8 mouse cellular contexts compared by ENCODE assay signal in the genomic region with DNA sequence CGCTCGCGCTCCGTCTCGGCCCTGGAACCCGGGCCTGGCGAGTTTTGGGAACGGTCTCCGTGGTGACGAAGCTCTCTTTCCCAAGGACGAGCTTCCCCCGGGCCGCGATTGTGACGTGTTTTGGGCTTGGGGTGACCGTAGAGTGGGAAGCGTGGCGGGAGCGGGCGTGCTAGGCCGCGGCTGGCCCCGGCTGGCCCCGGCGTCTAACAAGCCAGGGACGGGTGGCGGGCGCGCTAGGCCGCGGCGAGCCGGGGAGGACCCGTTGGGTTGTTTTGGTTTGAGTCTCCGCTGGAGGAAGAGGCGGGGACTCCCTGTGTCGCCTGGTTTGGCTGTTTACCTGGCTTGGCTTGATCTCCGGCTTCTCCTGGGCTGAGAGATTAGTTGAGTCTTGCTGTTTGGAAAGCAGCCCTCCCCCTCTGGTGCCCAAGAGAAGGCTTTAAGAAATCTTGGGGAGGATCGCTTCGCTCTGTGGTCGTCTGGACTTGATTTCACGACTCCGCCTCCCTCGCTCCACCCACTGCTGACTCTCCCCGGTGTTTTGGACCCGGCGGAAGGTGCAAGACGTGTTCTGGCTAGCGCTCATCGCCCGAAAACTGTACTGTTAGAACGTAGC. TPM values are rescaled to one million over a fixed set of nuclear protein-coding genes. Genes with fewer than 3 reads are reported as not detected.
DNase-seq lines count a peak whose midpoint lies in the region; ATAC-seq and TF ChIP-seq lines count a peak whose summit lies in the region.

No protein-coding gene starts in this region.

- H3K4me2 ChIP-seq in embryonic facial prominence, embryonic 13.5 days: peak overlapping the region; percentile 67
- peak overlapping the region; percentile 51 for H3K4me2 ChIP-seq in limb, embryonic 15.5 days
- peak overlapping the region; percentile 86 for H3K4me2 ChIP-seq in midbrain, embryonic 16.5 days (ENCODE audit: low read length)

- TF ChIP-seq CTCF in heart, adult 2 months (IDR thresholded peaks at IDR 0.05): no peak

- peak; percentile 57 for ATAC-seq in cerebellum, adult (ENCODE audit: insufficient number of reproducible peaks, low FRiP score, low TSS enrichment)
- peak; percentile 69 for ATAC-seq in embryonic facial prominence, embryonic 13.5 days (ENCODE audit: insufficient number of reproducible peaks, insufficient read depth, low FRiP score, low TSS enrichment, low read depth)
- ATAC-seq in limb, embryonic 15.5 days (ENCODE audit: insufficient number of reproducible peaks, low FRiP score, low TSS enrichment, low read depth): peak; percentile 72; the same call in 1 of the 2 replicates
- peak; percentile 85 for ATAC-seq in midbrain, embryonic 16.5 days

- 0% methylated on average over 52 of the region's 52 CpGs for WGBS in embryonic facial prominence, embryonic 13.5 days
- WGBS in heart, adult 2 months: under 1% methylated on average over 52 of the region's 52 CpGs
- under 1% methylated on average over 52 of the region's 52 CpGs for WGBS in limb, embryonic 15.5 days
- 0% methylated on average over 51 of the region's 52 CpGs for WGBS in midbrain, embryonic 16.5 days

- no peak for TF ChIP-seq EP300 in heart, adult 2 months (IDR thresholded peaks at IDR 0.05; ENCODE audit: insufficient read depth, low read depth, low read length)

- peaks cover 3% of the 10 kb centered on the region for H3K4me1 ChIP-seq in embryonic facial prominence, embryonic 13.5 days
- no peaks in the 10 kb centered on the region; the same call in none of the 2 replicates for H3K4me1 ChIP-seq in heart, adult 2 months (ENCODE audit: control insufficient read depth, insufficient read depth, low read length)
- peaks cover 2% of the 10 kb centered on the region; the same call in 1 of the 2 replicates for H3K4me1 ChIP-seq in limb, embryonic 15.5 days
- peaks cover 9% of the 10 kb centered on the region for H3K4me1 ChIP-seq in midbrain, embryonic 16.5 days (ENCODE audit: control insufficient read depth, insufficient read depth, low read length)

- DNase-seq in cerebellum, adult 8-10 months: no peak
- DNase-seq in heart, adult 2 months: peak in 1 of 2 experiments; percentile 86
- peak; percentile 84 to 86 for DNase-seq in kidney, adult 8-10 months
- peak; percentile 71 to 79 for DNase-seq in spleen, adult 18-20 months

- no peaks in the 10 kb centered on the region for H3K9me3 ChIP-seq in embryonic facial prominence, embryonic 13.5 days
- no peaks in the 10 kb centered on the region for H3K9me3 ChIP-seq in limb, embryonic 15.5 days
- no peaks in the 10 kb centered on the region for H3K9me3 ChIP-seq in midbrain, embryonic 16.5 days (replicated peaks; ENCODE audit: control insufficient read depth, low read length, poor library complexity, severe bottlenecking)

- no peaks in the 10 kb centered on the region for H3K36me3 ChIP-seq in embryonic facial prominence, embryonic 13.5 days
- H3K36me3 ChIP-seq in heart, adult 2 months (ENCODE audit: control insufficient read depth, insufficient read depth, low read length): peaks cover 9% of the 10 kb centered on the region
- H3K36me3 ChIP-seq in limb, embryonic 15.5 days: no peaks in the 10 kb centered on the region
- H3K36me3 ChIP-seq in midbrain, embryonic 16.5 days (ENCODE audit: control insufficient read depth, insufficient read depth, low read length): no peaks in the 10 kb centered on the region

- H3K4me3 ChIP-seq in embryonic facial prominence, embryonic 13.5 days: peak overlapping the region; percentile 97
- peak overlapping the region; percentile 98 for H3K4me3 ChIP-seq in heart, adult 2 months
- peak overlapping the region; percentile 99 for H3K4me3 ChIP-seq in limb, embryonic 15.5 days
- peak overlapping the region; percentile 86 for H3K4me3 ChIP-seq in midbrain, embryonic 16.5 days (ENCODE audit: low read depth, low read length)

- H3K9ac ChIP-seq in embryonic facial prominence, embryonic 13.5 days: peak overlapping the region; percentile 94
- peak overlapping the region; percentile 93 for H3K9ac ChIP-seq in heart, adult 2 months (ENCODE audit: low read depth, low read length)
- peak overlapping the region; percentile 98 for H3K9ac ChIP-seq in limb, embryonic 15.5 days
- peak overlapping the region; percentile 86 for H3K9ac ChIP-seq in midbrain, embryonic 16.5 days (ENCODE audit: low read depth, low read length)

- peaks cover 5% of the 10 kb centered on the region for H3K79me2 ChIP-seq in heart, adult 2 months (replicated peaks; ENCODE audit: control insufficient read depth, insufficient read depth, low read length)

- peak overlapping the region; percentile 96 for H3K27ac ChIP-seq in embryonic facial prominence, embryonic 13.5 days
- H3K27ac ChIP-seq in heart, adult 2 months: peak overlapping the region; percentile 97
- H3K27ac ChIP-seq in limb, embryonic 15.5 days: peak overlapping the region; percentile 96
- H3K27ac ChIP-seq in midbrain, embryonic 16.5 days (ENCODE audit: low read length): peak overlapping the region; percentile 86

- no peaks in the 10 kb centered on the region for H3K27me3 ChIP-seq in embryonic facial prominence, embryonic 13.5 days
- H3K27me3 ChIP-seq in heart, adult 2 months (ENCODE audit: control insufficient read depth, insufficient read depth, low read length): no peaks in the 10 kb centered on the region
- no peaks in the 10 kb centered on the region for H3K27me3 ChIP-seq in limb, embryonic 15.5 days
- no peaks in the 10 kb centered on the region for H3K27me3 ChIP-seq in midbrain, embryonic 16.5 days (ENCODE audit: control insufficient read depth, insufficient read depth, low read depth, low read length)

- peak; percentile 37; the same call in 1 of the 2 replicates for TF ChIP-seq POLR2A in heart, adult 2 months (IDR thresholded peaks at IDR 0.05; ENCODE audit: insufficient read depth, low read depth, low read length)

- intact Hi-C loops in heart, adult 2 months (cut with DNase I): loop anchor here (10.0 kb wide), 2 partner anchors 699 to 1539 kb away; a partner anchor contains a TSS

RNA-seq across cellular contexts. Expression of a gene that starts 0.5 kb away (rescaled TPM):
- 175 and 177 TPM in 2 replicates for polyA plus RNA-seq in embryonic facial prominence, embryonic 13.5 days (2015; fragmentation: Nextera tagmentation; extraction: Ambion mirVana)
- 100 to 1,000 TPM; 110 to 124 TPM for total RNA-seq in heart, adult 2 months (2021)
- 26.1 and 50.9 TPM in 2 replicates for polyA plus RNA-seq in heart, adult 2 months (2012; rRNA removed)
- polyA plus RNA-seq in limb, embryonic 15.5 days (2015; fragmentation: Nextera tagmentation; extraction: Ambion mirVana): 148 and 154 TPM in 2 replicates
- polyA plus RNA-seq in midbrain, embryonic 16.5 days (2015; fragmentation: Nextera tagmentation; extraction: Ambion mirVana): 144 and 149 TPM in 2 replicates
